ENCODE assay signal across 18 mouse cellular contexts in the genomic region with DNA sequence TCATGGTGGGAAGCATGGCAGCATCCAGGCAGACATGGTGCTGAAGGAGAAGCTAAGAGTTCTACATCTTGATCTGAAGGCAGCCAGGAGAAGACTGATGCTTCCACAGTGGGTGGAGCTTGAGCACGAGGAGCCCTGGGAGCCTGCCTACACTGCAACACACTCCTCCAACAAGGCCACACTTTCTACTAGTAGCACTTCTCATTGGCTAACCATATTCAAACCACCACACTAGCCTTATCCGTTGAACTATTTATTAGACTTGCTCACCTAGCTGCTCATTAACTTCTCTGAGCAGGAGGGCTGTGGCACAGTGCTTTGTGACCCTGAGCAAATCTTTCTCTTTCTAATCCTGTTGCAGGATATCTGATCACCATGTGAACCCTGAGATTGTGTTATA. TPM values are rescaled to one million over a fixed set of nuclear protein-coding genes. Genes with fewer than 3 reads are reported as not detected.
"Had no signal": no experiment of that assay in that cellular context is flagged by ENCODE, and none has a peak within 500 bp of the region (broad histone marks: within the 10 kb centered on the region; RNA-seq: fewer than 3 reads in every experiment).

No protein-coding gene starts in this region.

- H3K27me3 ChIP-seq: midbrain, embryonic 15.5 days; neural tube, embryonic 12.5 days had no signal

- H3K27ac ChIP-seq: left cerebral cortex, adult 2 months; limb, embryonic 10.5 days; midbrain, embryonic 15.5 days; neural tube, embryonic 12.5 days had no signal

- H3K4me3 ChIP-seq: left cerebral cortex, adult 2 months; limb, embryonic 10.5 days; midbrain, embryonic 15.5 days; neural tube, embryonic 12.5 days had no signal

- H3K4me2 ChIP-seq: liver, embryonic 11.5 days; lung, embryonic 14.5 days; midbrain, embryonic 11.5 days; midbrain, embryonic 15.5 days; neural tube, embryonic 12.5 days had no signal

- H3K4me1 ChIP-seq: midbrain, embryonic 15.5 days; neural tube, embryonic 12.5 days had no signal

- H3K9me3 ChIP-seq: limb, embryonic 10.5 days; midbrain, embryonic 15.5 days; neural tube, embryonic 12.5 days had no signal

- H3K36me3 ChIP-seq: limb, embryonic 10.5 days; midbrain, embryonic 15.5 days; neural tube, embryonic 12.5 days had no signal

- H3K9ac ChIP-seq: lung, embryonic 14.5 days; midbrain, embryonic 15.5 days; neural tube, embryonic 12.5 days had no signal

- ATAC-seq: midbrain, embryonic 15.5 days had no signal

- DNase-seq: lung, embryonic 14.5 days; lung, postnatal 10 days; lung, postnatal 4 days; right cerebral cortex, postnatal 4 days; spleen, adult 18-20 months; thymus, adult 18-20 months; thymus, postnatal 14 days had no signal

RNA-seq across cellular contexts. Expression of gene Gbgt1, which starts 12.8 kb away (rescaled TPM):
- total RNA-seq: neutrophil, adult 5-6 weeks had no signal
- polyA plus RNA-seq: limb, embryonic 10.5 days had no signal

RNA-seq across cellular contexts. Expression of gene 1700007K13Rik, which starts 17.7 kb away (rescaled TPM):
- total RNA-seq: megakaryocyte, adult 5-6 weeks; monocyte, adult 5-6 weeks; neutrophil, adult 5-6 weeks had no signal
- polyA plus RNA-seq: large intestine, adult 2 months; liver, embryonic 16.5 days; lung, embryonic 14.5 days had no signal

RNA-seq across cellular contexts. Expression of gene Gm10134, which starts 22.0 kb away (rescaled TPM):
- total RNA-seq: megakaryocyte, adult 5-6 weeks; monocyte, adult 5-6 weeks; neutrophil, adult 5-6 weeks had no signal
- polyA plus RNA-seq: limb, embryonic 10.5 days; midbrain, embryonic 11.5 days had no signal
